Mouse (Mus musculus) right cerebral cortex, postnatal 4 days (tissue): ENCODE data around the gene D430041D05Rik.
"Not testable (repeated sequence)": the region's sequence is repeated elsewhere in the genome, so short reads cannot be mapped to it uniquely, and the experiment has no call there.

Experiments
- DNase-seq: peaks from one replicate; pipeline ENCODE4 v3.0.0-alpha.2; 2022

D430041D05Rik gene

DNA sequence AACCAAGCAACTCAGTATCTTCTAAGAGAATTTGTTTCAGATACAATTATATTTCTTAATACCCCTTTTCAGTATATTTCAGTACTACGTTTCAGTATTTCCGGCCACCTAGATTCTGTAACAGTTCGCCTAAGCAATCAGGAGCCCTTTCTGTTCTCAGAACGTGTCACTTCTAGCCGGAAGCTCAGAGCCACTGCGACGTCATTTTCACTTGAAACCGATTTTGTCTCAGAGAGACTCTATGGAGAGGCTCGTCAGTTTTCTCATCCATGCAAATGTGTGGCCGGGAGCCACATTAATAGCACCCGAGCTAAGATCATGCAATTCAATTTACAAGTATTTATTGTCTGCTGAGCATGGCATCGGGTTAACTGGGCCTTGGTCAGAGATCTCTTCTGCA, 266.8 kb downstream of the D430041D05Rik start:
- DNase-seq, result no peak

DNA sequence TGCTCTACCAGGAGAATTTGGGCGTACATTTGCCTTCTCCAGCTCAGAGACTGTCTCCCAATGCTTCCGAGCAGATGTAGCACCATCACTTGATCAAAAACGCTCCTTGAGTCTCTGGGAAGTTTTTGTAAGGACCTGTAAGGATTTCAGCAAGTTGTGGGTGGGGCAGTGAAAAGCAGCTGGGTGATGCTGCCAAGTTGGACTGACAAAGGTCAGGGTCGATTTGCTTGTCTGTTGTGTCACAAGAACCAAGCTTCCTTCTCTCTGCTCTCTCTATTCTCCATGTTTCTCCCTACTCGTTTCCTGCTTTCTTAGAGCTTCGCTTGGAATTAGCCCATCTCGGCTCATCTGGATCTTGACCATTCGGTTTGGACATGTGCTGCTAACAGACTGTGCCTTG, 268.7 kb downstream of the D430041D05Rik start:
- DNase-seq, result no peak

DNA sequence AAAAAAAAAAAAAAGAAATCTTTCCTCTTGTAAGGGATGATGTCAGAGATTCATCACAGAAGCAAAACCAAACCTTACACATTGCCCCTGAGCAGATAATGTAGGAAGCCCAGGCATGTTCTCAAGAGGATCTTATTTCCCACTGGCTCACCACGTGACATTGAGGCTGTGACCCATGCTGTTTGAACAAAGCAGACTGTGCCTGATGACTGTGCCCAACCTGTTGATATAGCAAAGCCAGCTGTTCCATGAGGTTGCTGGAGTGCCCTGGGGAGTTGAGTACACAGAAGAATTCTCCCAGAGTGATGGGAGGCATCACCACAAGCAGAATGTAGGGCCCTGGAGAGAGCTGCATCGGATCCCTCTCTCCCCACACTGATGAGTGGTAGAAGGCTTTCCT, 274.9 kb downstream of the D430041D05Rik start:
- no peak for DNase-seq

DNA sequence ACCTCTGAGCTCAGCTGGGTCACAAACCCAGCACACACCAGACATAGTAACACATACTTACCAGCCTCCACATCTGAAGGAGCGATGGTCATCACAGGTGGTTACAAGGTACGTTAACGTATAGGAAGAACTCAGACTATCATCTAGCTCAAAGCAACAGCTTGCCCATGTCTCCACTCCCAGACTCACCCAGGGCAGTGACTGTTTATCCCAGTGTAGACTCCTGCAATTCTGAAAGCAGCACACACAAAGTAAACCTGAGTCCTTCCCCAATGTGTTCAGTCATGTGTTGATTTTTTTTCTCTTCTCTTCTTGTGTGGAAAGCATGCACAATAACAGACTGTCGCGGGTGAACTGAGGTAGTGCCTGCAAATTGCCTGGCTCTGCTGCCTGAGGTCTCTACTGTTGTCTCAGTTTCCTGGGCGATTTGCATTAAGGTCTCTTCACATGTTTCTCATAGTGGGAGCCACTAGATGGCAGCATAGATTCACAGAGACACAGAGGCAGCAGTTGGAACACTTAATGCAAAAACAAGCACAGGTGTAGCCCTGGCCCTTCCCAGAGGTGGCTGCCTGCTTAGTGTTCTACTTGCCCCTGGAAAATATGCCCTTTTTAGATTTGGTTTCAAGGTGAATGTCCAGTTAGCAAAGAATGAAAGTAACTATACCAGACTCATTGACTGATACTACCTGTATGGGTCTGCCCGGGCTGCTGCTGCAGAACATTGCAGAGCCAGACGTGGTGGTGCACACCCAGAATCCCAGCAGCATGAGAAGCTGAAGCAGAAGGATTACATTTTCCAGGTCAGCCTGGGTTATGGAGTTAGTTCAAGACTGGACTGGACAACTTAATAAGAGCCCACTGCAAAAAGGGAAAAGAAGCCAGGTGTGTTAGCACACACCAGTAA, 276.4 kb downstream of the D430041D05Rik start:
- DNase-seq, result peak; percentile 51

DNA sequence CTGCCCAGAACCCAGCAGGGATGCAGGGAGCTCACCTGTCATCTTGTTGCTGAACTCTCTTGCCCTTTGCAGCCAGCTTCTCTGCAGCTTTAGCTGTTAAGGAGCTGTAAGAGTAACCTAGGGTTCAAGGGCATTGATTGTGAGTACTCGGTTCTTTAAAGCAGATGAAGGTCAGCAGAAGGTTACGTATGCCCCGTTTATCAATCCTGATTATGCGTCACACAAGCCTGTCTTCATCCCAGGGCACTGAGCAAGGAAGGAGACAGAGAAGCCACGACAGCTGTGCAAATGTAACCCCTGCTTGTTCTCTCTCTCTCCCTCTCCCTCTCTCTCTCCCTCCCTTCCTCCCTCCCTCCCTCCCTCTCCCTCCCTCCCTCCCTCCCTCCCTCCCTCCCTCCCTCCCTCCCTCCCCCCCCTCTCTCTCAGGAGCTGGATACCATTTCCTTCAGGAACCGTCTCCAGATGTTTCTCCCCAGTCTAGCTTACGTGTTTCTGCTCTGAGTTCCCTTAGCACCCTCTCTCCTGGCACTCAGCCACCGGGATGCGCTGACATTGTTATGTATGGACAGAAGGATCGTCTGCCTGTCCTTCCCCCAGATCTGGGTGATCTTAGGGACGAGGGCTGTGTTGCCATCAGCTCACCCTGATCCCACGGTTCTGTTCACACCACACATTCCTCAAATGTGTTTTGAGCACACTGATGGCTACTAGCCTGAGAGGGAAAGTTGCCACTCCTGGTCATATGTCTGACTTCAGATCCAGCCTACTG, 277.6 kb downstream of the D430041D05Rik start:
- DNase-seq, result no peak

DNA sequence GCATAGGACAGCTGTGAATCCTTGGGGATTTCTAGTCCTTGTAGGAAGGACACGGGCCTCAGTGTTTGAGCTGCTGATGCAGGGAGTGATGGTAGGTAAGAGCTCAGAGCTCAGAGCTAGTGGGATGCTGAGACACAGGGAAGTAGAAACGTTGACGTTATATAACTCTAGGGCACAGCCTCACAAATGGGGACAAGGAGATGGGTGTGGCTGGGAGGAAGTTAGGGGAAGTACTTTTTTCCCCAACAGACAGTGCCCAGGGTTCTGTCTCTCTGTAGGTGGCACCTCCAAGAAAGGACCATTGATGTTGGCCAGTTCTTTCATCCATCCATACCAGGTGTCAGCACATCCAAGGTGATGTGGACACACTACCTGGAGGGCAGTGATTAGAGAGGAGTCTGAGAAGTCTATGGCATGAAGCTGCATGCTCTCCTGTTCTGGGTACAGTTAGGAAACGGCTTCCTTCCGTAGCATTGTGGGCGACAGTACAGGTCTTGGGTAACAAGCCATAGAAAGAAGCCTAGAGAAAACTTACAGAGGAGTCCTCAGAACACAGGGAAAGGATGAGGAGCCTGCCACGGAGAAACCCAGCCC, 278.4 kb downstream of the D430041D05Rik start:
- no peak for DNase-seq

DNA sequence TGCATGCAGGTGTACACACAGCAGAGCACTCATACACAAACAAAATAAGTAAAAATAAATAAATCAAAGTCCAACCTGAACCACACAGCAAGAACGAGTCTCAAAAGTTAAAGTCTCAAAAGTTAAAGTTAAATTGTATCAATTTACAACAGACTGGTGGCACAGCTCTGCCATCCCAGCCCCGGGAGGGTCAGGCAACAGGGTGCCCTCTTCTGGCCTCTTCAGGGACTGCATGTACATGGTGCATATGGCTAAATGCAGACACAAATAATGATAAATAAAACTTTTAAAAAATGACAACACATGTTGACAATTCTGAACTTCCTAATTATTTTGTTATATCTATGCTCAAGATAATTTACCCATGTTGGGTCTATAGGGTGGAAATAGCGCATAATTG, 279.8 kb downstream of the D430041D05Rik start:
- DNase-seq, result peak; percentile 58

DNA sequence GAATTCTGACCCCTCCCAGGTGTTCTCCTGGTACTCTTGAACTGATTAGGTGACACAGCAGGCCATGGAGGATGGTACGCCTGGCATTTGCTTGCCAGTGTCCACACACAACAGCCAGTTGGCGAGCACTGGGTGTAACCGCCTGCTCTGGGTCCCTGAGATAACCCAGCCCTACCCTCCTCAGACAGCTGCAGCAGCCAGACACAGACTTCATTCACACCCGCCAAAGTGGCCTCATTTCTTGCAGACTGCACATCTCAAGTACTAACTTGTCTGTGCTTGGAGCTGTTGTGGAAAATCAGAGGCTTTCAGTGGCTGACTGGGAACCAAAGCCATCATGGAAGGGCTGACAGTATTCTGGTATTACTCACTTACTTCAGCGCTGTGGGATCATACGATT, 280.6 kb downstream of the D430041D05Rik start:
- no peak for DNase-seq

DNA sequence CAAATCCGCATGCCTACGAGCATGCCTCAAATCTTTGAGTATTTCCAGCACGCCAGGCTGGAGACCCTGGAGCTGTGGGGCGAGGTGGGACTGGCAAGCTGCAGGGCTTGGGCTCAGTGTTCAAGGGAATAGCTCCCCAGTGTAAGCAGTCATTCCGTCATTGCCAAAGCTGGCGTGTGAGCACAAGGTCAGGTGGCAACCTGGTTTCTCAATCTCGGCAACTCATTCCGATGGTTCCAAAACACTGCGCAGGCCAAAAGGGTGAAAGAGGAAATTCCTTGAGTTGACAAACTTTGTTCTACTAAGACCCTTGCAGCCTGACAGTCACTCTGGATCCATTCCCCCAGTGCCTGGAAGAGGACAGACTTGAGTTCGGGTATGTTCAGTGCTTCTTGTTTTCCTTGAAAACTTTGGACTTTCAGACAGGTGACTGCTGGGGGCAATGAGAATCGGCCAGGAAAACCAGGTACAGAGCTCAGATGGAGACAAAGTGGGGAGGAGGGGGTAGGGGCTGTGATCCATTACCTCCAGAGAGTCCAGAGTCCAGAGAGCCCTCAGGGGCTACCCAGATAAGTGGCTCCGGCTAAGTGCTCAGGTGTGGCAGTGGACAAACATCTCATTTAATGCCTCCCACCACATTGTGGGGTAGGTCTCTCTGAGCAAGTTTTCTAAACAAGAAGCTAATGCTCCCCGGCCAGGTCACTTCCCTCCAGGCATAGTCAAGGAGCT, 281.8 kb downstream of the D430041D05Rik start:
- no peak for DNase-seq

DNA sequence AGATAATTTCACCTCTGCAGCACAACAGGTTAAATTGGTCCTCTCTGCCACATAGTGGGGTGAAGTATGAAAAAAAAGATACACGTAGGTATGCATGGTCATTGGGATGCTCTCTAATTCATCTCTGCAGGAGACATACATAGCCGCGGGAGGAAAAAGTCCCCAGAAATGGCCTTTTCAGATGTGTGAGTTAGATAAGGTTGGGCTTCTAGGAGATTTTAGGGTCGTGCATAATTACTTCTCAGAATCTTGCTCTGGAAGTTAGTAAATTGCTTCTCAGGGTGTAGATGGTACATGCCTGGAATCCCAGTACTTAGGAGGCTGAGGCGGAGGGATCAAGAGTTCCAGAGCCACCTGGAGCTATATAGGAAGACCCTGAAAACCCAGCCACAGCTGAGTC, 286.7 kb downstream of the D430041D05Rik start:
- no peak for DNase-seq

DNA sequence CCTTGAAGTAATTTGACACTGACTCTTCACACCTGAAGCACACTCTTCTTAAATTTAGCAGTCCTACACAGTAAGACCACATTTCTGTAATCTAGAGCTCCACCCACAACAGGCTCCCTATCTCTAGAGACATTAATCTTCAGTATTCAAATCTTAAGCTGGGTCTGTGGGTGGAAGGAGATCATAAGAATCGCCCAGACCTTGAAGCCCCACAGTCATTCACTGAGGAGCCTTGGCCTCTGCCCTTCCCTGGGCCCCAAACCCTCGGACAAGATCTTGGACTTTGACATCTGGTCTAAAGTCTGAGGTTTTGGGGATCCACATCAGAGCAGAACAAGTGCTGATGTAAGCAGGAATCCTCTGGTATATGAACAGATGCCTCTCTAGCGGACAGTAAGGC, 287.3 kb downstream of the D430041D05Rik start:
- DNase-seq, result no peak

DNA sequence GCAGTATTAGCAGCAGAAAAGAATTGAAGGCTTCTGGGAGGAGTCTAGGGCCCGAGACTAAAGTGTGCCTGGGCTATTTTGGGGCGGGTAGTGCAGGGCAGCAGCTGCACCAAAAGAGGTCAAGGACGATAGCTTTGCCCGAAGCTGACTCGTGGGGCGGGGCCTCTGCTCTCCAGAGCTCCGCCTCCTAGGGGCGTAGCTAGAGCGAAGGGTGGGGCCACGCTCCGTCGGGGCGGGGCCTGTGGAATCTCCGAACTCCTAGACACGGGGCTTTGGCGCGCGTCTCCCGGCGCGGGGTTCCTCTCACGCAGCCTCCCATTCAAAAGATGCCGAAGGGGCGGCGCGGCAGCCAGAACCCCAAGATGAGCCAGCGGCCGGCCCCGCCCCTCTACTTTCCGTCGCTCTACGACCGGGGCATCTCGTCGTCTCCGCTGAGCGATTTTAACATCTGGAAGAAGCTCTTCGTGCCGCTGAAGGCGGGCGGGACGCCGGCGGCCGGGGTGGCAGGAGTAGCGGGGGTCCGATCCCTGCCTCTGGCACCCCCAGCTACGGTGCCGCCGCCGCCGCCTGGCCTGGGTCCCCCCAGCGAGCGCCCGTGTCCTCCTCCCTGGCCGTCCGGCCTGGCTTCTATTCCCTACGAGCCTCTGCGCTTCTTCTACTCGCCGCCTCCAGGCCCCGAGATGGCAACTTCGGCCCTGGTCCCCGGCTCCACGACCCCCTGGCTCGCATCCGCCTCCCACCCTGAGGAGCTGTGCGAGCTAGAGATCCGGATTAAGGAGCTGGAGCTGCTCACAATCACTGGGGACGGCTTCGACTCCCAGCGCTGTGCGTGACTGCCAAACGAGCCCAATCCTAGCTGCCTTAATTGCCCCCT, 288.1 kb downstream of the D430041D05Rik start, which contains the start of gene A930018P22Rik:
A930018P22Rik (plus strand) TSS at position 265 of the 874 bp plus-strand sequence.
- DNase-seq, result peak; percentile 83

DNA sequence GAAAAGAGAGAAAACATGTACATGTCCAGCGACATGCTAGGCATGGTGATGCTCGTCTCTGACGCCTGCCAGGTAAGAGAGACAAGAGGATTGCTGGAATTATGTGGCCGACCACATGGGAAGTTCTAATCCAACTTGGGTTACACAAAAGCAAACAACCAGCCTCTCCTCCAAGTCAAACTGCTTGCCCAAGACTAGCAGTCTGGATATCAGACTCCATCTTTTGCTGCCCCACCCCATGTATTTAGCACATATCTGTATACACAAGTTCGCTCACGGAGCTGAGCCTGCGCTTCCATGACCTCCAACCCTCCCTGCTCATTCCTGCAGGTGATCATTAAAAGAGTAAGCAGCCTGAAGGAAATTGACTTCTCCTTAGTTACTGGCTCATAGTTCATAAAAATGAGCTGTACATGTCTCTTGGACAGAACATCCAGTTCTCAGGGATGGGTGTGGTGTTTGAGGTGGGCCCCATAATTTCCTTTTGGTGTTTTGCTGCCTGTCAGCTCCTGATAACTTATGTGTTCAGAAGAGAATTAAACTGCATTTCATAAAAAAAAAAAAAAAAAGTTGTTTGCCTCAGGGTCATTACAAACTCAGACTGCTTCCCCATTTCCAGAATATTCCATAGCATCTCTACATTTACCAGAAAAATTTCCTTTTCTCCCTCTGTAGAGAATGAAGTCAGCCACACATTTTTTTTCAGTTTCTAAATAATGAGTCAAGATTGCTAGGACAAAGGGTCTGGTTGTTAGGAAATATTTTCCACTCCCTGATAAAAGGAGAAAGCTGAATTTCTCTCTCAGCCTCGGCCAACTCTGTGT, 288.9 kb downstream of the D430041D05Rik start:
- no peak for DNase-seq

DNA sequence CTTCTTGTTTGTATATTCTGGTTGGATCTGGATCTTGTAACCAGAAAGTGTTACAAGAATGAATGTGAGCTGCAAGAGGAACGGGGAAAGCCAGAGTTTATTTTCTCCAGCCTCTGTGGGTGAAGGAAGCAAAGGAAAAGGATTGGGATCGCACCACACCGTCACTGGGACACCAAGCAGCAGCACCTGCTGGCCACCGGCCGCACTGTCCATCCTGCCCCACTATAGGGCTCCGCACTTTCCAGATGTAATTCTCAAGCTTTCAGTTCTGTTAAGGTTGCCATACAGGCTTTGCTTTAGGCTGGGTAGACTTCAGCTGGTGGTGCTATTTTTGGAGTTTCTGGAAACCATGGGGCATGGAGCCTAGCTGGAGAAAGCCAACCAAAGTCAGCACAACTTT, 290.5 kb downstream of the D430041D05Rik start:
- no peak for DNase-seq

DNA sequence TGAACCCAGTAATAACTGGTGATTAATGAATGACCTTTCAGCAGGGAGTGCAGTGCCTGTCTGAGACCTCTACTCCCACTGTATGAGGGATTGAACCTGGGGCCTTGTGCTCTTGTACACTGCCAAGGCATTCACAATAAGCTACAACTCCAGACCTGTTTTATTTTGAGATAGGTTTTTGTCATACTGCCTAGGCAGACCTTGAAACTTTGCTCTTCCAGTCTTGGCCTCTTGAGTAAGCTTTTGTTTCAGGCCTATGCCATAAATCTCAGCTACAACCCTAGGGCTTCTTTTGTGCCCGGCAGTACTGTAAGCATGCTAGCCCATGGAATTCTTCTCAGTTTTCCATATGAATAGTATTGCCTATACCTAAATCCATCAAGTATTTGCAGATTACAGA, 291.7 kb downstream of the D430041D05Rik start:
- DNase-seq, result no peak

DNA sequence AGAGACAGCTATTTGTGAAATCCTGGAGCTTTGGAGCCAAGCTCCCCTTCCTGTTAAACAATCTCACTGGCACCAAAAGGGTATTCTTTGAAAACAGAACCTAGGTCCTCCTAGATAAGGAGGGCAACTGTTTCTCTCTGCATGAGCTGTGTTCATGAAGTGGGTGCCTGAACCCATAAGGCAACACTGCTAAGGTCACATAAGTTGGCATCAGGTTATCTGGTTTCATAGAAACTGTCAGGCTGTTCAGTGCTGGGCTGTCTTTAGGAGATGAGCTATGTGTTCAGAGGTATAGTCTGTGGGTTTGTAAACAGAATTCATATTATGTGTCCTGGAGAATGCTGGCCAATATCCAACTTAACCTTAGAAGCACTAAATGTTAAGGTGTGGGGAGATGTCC, 293.6 kb downstream of the D430041D05Rik start:
- DNase-seq, result not testable (repeated sequence)

DNA sequence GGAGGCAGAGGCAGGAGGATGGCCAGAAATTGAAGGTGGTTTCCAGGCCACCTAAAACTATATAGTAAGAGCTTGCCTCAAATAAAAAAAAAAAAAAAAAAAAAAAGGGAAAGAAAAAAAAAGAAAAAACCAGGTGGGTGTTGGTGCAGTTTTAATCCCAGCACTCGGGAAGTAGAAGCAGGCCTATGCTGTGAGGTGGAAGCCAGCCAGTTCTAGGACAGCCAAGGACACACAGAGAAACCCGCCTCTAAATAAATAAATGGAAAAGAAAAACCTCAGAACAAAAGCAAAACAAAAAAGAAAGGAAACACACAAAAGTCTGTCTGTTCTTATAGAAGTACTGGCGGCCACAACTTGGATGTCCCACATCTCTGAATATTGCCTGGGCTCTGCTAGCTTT, 295.9 kb downstream of the D430041D05Rik start:
- no peak for DNase-seq

DNA sequence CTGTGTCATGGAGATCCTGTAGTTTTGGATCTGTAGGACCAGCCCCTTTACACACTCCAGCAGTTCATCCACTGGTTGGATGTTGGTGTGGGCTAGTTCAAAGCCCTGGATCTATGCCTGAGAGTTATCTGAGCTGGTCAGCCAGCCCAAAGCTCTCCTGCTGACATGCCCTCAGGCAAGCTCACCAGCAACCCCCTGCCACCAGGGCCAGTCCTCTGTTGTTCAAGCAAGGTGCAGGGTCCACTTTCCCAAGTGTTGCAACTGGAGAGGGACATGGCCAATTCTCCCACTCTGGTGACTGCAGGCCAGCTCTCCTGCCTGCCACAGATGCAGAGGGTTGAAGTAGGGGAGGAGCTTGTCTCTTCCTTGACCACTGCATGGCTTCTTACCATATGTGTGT, 297.2 kb downstream of the D430041D05Rik start:
- not testable (repeated sequence) for DNase-seq

DNA sequence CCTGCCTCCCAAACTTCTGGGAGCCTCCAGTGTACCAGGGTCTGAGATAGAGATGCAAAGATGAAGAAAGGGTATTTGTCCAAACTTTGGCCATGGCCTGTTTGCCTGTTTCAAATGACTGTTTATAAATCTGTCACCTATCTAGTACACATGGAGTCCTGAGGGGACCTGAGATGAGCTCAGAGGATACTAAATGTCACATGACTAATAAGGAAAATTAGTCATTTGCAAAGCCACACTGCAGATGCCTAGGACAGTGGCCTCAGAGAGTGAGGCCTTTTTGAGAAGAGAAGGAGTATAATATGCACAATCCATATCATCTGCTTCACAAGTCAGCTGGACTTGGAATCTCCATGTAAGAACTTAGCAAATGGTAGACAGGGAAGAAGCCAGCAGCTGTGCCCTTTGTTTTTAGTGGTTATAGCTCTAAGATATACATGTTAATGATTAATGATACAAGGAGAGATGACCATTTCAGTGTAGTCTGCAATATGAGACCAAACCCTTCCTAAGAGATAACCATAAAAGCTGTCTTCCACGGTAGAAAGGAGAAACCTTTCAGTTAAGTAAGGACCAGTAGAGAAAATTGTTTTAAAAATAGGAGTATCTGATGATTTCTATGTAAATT, 299.5 kb downstream of the D430041D05Rik start:
- DNase-seq, result not testable (repeated sequence)

DNA sequence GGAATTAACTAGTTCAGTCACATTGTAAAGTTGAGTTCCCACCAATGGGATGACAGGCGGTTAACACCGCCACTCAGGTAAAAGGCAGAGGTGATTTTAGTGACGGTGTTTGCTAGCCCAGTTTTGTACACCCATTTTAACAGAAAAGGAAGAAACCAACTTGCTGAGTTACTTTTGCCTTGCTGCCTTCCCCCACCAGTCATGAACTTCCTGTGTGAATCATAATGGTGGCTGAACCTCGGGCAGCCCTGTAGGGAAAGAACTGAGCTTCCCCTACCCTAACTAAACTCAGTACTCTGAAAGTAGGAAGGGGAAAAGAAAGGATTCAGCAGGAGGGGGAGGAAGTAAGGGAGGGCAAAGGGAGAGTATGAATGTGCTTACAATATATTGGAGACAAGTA, 300.8 kb downstream of the D430041D05Rik start:
- DNase-seq, result no peak
